9 mouse cellular contexts compared by ENCODE assay signal in the genomic region with DNA sequence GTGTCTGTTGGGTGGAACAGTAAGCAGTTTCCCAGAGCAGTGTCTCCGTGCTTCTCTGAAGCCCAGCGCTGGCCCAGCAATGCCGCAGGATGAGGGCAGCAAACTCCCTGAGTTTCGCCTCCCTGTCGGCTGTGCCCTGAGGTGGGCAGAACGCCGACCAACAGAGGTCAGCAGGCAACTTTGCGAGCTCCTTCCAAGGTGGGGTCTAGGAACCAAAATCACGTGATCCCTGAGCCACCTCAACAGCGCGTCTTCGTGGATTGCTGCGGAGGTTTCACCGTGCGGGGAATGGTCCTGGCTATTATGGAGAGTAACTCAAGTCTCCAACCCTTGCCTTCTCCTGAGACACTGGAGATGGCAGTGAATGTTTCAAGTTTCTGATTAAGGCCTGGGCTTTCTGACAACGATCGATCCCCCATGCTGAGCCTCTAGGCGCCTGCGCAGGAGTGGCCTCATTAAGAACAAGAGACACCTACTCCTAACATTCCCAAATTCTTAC. TPM values are rescaled to one million over a fixed set of nuclear protein-coding genes. Genes with fewer than 3 reads are reported as not detected.
DNase-seq lines count a peak whose midpoint lies in the region; ATAC-seq and TF ChIP-seq lines count a peak whose summit lies in the region.
"Had no signal": no experiment of that assay in that cellular context is flagged by ENCODE, and none has a peak within 500 bp of the region (broad histone marks: within the 10 kb centered on the region; RNA-seq: fewer than 3 reads in every experiment).

No protein-coding gene starts in this region.

- H3K9me3 ChIP-seq in hindbrain, embryonic 11.5 days (ENCODE audit: control insufficient read depth, low read length): no peaks in the 10 kb centered on the region
- no peaks in the 10 kb centered on the region for H3K9me3 ChIP-seq in liver, postnatal 0 days (ENCODE audit: low read length)

- peak overlapping the region; percentile 25; the same call in 1 of the 2 replicates for H3K9ac ChIP-seq in hindbrain, embryonic 11.5 days (ENCODE audit: low read depth, low read length)
- H3K9ac ChIP-seq in liver, postnatal 0 days (replicated peaks): peak overlapping the region; percentile 34; the same call in 1 of the 2 replicates

- TF ChIP-seq CTCF in liver, postnatal 0 days (IDR thresholded peaks at IDR 0.05; ENCODE audit: low read depth): no peak

- H3K4me1 ChIP-seq in hindbrain, embryonic 11.5 days (replicated peaks; ENCODE audit: control insufficient read depth, insufficient read depth, low read length): no peaks in the 10 kb centered on the region
- H3K4me1 ChIP-seq in liver, postnatal 0 days (ENCODE audit: insufficient read depth): peaks cover 8% of the 10 kb centered on the region; the same call in 1 of the 2 replicates

- H3K4me3 ChIP-seq in hindbrain, embryonic 11.5 days (ENCODE audit: low read depth, low read length): peak overlapping the region; percentile 29
- H3K4me3 ChIP-seq in liver, postnatal 0 days (ENCODE audit: low read depth, low read length): no peak overlapping the region

- WGBS in hindbrain, embryonic 11.5 days: 14% methylated on average over 19 of the region's 19 CpGs
- 44% methylated on average over 19 of the region's 19 CpGs for WGBS in liver, postnatal 0 days (ENCODE audit: insufficient replicate concordance)

- DNase-seq in layer of hippocampus, adult 11-12 months (ENCODE audit: low spot score): peak; percentile 12
- DNase-seq in layer of hippocampus, adult 9-10 months (ENCODE audit: low spot score): no peak
- DNase-seq in cerebellum, postnatal 10 days: peak; percentile 54 to 65
- peak; percentile 28 for DNase-seq in hindbrain, embryonic 11.5 days (ENCODE audit: low spot score)
- no peak for DNase-seq in liver, postnatal 0 days
- DNase-seq in adrenal gland, adult (ENCODE audit: inconsistent age in 2 of 2, low spot score in 1 of 2): no peak
- DNase-seq in kidney, postnatal 10 days: no peak
- DNase-seq in gastrocnemius, postnatal 36 days: no peak

- peak; percentile 30; the same call in 1 of the 2 replicates for ATAC-seq in hindbrain, embryonic 11.5 days (ENCODE audit: low FRiP score)
- no peak for ATAC-seq in liver, postnatal 0 days
- ATAC-seq: Patski had no signal

- H3K36me3 ChIP-seq in hindbrain, embryonic 11.5 days (ENCODE audit: control insufficient read depth, insufficient read depth, low read length): no peaks in the 10 kb centered on the region
- no peaks in the 10 kb centered on the region for H3K36me3 ChIP-seq in liver, postnatal 0 days (replicated peaks; ENCODE audit: insufficient read depth, low read length)

- H3K4me2 ChIP-seq in hindbrain, embryonic 11.5 days (replicated peaks; ENCODE audit: low read depth, low read length): peak overlapping the region; percentile 43
- H3K4me2 ChIP-seq in liver, postnatal 0 days (ENCODE audit: low read depth, low read length): peak overlapping the region; percentile 33

- H3K27me3 ChIP-seq in hindbrain, embryonic 11.5 days (ENCODE audit: control insufficient read depth, insufficient read depth, low read length): no peaks in the 10 kb centered on the region
- H3K27me3 ChIP-seq in liver, postnatal 0 days (ENCODE audit: insufficient read depth, low read length): no peaks in the 10 kb centered on the region
- H3K27me3 ChIP-seq: Patski had no signal

- no peak for TF ChIP-seq EP300 in liver, postnatal 0 days (IDR thresholded peaks at IDR 0.05; ENCODE audit: low read depth)

- H3K27ac ChIP-seq in hindbrain, embryonic 11.5 days (ENCODE audit: low read depth, low read length): no peak overlapping the region
- no peak overlapping the region for H3K27ac ChIP-seq in liver, postnatal 0 days (ENCODE audit: low read depth)

- intact Hi-C loops in gastrocnemius, postnatal 36 days (cut with DNase I): no loop called here

RNA-seq across cellular contexts. Expression of a gene that starts 23.2 kb away (rescaled TPM):
- polyA plus RNA-seq in hindbrain, embryonic 11.5 days (2014; fragmentation: Nextera tagmentation; extraction: Ambion mirVana): 35.5 and 35.9 TPM in 2 replicates
- polyA plus RNA-seq in liver, postnatal 0 days (2015; fragmentation: Nextera tagmentation; extraction: Ambion mirVana): 6.5 and 6.9 TPM in 2 replicates
- 10 to 100 TPM; 13.7 to 15.2 TPM for total RNA-seq in gastrocnemius, postnatal 36 days (2021)

RNA-seq across cellular contexts. Expression of a gene that starts 43.9 kb away (rescaled TPM):
- 33.1 and 35.5 TPM in 2 replicates for polyA plus RNA-seq in hindbrain, embryonic 11.5 days (2014; fragmentation: Nextera tagmentation; extraction: Ambion mirVana)
- polyA plus RNA-seq in liver, postnatal 0 days (2015; fragmentation: Nextera tagmentation; extraction: Ambion mirVana): 7.2 and 7.9 TPM in 2 replicates
- total RNA-seq in gastrocnemius, postnatal 36 days (2021): 10 to 100 TPM in 1 of 2 experiments, 1 to 10 TPM in 1; 8.5 to 10.5 TPM

Comparison
In these comparisons a context has a peak if more than half of its experiments do, and no peak if none do; other contexts are left out.
1. DNase-seq: peak in layer of hippocampus, adult 11-12 months (single experiment), cerebellum, postnatal 10 days (2 of 2) and hindbrain, embryonic 11.5 days (single experiment); none in layer of hippocampus, adult 9-10 months (single experiment), liver, postnatal 0 days (single experiment), adrenal gland, adult (0 of 2), kidney, postnatal 10 days (single experiment) and gastrocnemius, postnatal 36 days (0 of 2).